Mouse (Mus musculus): ENCODE data around the gene Arfgap3. TPM values are rescaled to one million over a fixed set of nuclear protein-coding genes. Genes with fewer than 3 reads are reported as not detected.

Arfgap3 gene
- total and polyA plus RNA-seq, 2 experiments = 4.7 to 9.0 TPM

DNA sequence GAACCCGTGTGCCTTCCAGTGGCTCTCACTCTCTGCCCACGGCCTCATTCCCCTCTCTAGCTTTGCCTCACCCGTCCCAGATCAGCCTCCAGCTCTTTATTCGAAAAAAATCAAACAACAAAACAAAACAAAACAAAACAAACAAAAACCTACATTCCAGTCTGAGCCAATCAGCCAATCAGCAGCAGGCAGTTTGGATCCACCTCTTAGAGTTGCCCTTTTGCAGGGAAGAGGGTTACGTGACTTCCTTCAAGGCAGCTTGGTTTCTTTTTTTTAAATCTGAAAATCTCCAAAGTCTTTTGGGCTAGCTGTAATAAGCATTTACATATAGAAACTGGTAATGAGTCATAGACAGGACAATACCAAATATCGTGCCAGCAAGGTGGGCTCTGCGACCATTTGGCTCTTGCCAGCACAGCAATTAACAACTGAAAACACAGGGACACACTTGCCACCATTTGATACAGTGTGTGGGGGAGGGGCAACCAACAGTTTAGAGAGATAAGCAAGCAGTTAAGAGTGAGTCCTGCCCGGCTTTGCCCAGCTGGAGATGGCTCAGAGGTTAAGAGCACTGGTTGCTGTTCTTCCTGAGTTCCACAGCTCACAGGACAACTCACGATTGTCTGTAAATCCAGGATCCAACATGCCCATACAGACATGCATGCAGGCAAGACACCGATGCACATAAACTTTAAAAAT lies 95.5 kb downstream of the Arfgap3 start:
- no peak for DNase-seq (ENCODE audit: extremely low read depth, low read depth, low spot score)
- Histone ChIP-seq H3K79me2 (ENCODE audit: control insufficient read depth, insufficient read depth, low read length) (no peaks in the 10 kb centered on the region), H3K27ac (replicated peaks; ENCODE audit: insufficient read depth, low read depth, low read length) (no peak overlapping the region), H3K4me3 (ENCODE audit: insufficient read depth, low read depth, low read length) (no peak overlapping the region), H3K27me3 (ENCODE audit: control insufficient read depth, insufficient read depth, low read length) (peaks cover 8% of the 10 kb centered on the region; the same call in 1 of the 2 replicates), H3K9ac (ENCODE audit: low read depth, low read length) (no peak overlapping the region), H3K4me1 (ENCODE audit: control insufficient read depth, insufficient read depth, low read length) (no peaks in the 10 kb centered on the region), H3K36me3 (ENCODE audit: control insufficient read depth, insufficient read depth, low read length) (no peaks in the 10 kb centered on the region)
- TF ChIP-seq CTCF (IDR thresholded peaks at IDR 0.05; ENCODE audit: low read depth, low read length) = no peak
- no peak for TF ChIP-seq POLR2A (IDR thresholded peaks at IDR 0.05; ENCODE audit: extremely low read depth, insufficient read depth, low read length)
- WGBS = 75% methylated on average over 10 of the region's 10 CpGs

GRCm38 (mm10) chr15:83252060-83252459 lies 98.0 kb downstream of the Arfgap3 start:
- Histone ChIP-seq H3K4me3 (ENCODE audit: insufficient read depth, low read depth, low read length) (no peak overlapping the region), H3K4me1 (ENCODE audit: control insufficient read depth, insufficient read depth, low read length) (no peaks in the 10 kb centered on the region), H3K36me3 (ENCODE audit: control insufficient read depth, insufficient read depth, low read length) (no peaks in the 10 kb centered on the region), H3K27me3 (ENCODE audit: control insufficient read depth, insufficient read depth, low read length) (peaks cover 8% of the 10 kb centered on the region; the same call in 1 of the 2 replicates), H3K27ac (replicated peaks; ENCODE audit: insufficient read depth, low read depth, low read length) (no peak overlapping the region), H3K9ac (ENCODE audit: low read depth, low read length) (no peak overlapping the region), H3K79me2 (ENCODE audit: control insufficient read depth, insufficient read depth, low read length) (no peaks in the 10 kb centered on the region)
- WGBS = 73% methylated on average over 14 of the region's 14 CpGs
- no peak for DNase-seq (ENCODE audit: extremely low read depth, low read depth, low spot score)
- TF ChIP-seq CTCF (IDR thresholded peaks at IDR 0.05; ENCODE audit: low read depth, low read length) = no peak
- TF ChIP-seq POLR2A (IDR thresholded peaks at IDR 0.05; ENCODE audit: extremely low read depth, insufficient read depth, low read length) = no peak

GRCm38 (mm10) chr15:83251176-83252004 lies 98.7 kb downstream of the Arfgap3 start, which contains the start of gene A4galt:
Gene A4galt, minus strand, starts transcription at chr15:83251774.
- no peaks in the 10 kb centered on the region for H3K79me2 ChIP-seq (ENCODE audit: control insufficient read depth, insufficient read depth, low read length)
- H3K4me1 ChIP-seq (ENCODE audit: control insufficient read depth, insufficient read depth, low read length) = no peaks in the 10 kb centered on the region
- no peak for DNase-seq (ENCODE audit: extremely low read depth, low read depth, low spot score)
- H3K27ac ChIP-seq (replicated peaks; ENCODE audit: insufficient read depth, low read depth, low read length) = no peak within 1 kb of the TSS
- peak within 1 kb of the TSS; percentile 38 for H3K4me3 ChIP-seq (ENCODE audit: insufficient read depth, low read depth, low read length)
- no peaks in the 10 kb centered on the region for H3K36me3 ChIP-seq (ENCODE audit: control insufficient read depth, insufficient read depth, low read length)
- whole genome bisulfite sequencing = 2% methylated on average over 66 of the region's 66 CpGs
- TF ChIP-seq POLR2A (IDR thresholded peaks at IDR 0.05; ENCODE audit: extremely low read depth, insufficient read depth, low read length) (no peak), CTCF (IDR thresholded peaks at IDR 0.05; ENCODE audit: low read depth, low read length) (no peak)
- H3K27me3 ChIP-seq (ENCODE audit: control insufficient read depth, insufficient read depth, low read length) = peaks cover 8% of the 10 kb centered on the region; the same call in 1 of the 2 replicates
- H3K9ac ChIP-seq (ENCODE audit: low read depth, low read length) = peak within 1 kb of the TSS; percentile 20

DNA sequence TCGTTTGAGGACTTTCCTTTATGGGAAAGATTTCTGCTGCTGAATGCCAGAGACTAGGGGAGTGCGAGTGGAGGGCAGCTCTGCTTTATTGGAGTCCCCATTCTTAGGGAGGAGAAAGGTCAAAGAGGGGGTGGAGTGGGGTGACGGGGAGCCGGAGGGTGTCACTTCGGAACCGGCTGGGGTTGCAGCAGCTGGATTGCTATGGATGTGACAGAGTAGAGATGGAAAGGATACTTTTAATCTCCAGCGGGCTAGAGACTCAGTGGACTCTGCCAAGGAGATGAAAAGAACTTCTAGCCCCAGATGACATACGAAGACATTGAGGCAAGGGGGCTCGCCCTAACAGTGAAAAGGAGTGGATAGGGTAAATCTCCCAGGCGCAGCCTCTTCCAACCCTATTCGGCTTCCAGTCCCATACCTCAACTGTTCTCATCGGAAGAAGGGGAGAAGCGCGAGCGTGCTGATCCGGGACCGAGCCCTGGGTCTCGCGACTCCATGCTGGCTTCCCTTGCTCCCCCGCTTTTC lies 99.3 kb downstream of the Arfgap3 start:
- Histone ChIP-seq H3K4me1 (ENCODE audit: control insufficient read depth, insufficient read depth, low read length) (no peaks in the 10 kb centered on the region), H3K27me3 (ENCODE audit: control insufficient read depth, insufficient read depth, low read length) (peaks cover 8% of the 10 kb centered on the region; the same call in 1 of the 2 replicates), H3K79me2 (ENCODE audit: control insufficient read depth, insufficient read depth, low read length) (no peaks in the 10 kb centered on the region), H3K4me3 (ENCODE audit: insufficient read depth, low read depth, low read length) (peak overlapping the region; percentile 38; the same call in 1 of the 2 replicates), H3K36me3 (ENCODE audit: control insufficient read depth, insufficient read depth, low read length) (no peaks in the 10 kb centered on the region), H3K9ac (ENCODE audit: low read depth, low read length) (no peak overlapping the region), H3K27ac (replicated peaks; ENCODE audit: insufficient read depth, low read depth, low read length) (no peak overlapping the region)
- WGBS = 5% methylated on average over 20 of the region's 20 CpGs
- DNase-seq (ENCODE audit: extremely low read depth, low read depth, low spot score) = no peak
- TF ChIP-seq POLR2A (IDR thresholded peaks at IDR 0.05; ENCODE audit: extremely low read depth, insufficient read depth, low read length) (no peak), CTCF (IDR thresholded peaks at IDR 0.05; ENCODE audit: low read depth, low read length) (no peak)

Other genes with a start within 250 kb of the Arfgap3 start
- gene Rrp7a, start 227.4 kb downstream of the Arfgap3 start, total RNA-seq (2014; rRNA removed) = 9.1 and 19.3 TPM in 2 replicates
- gene Rrp7a, start 227.4 kb downstream of the Arfgap3 start, polyA plus RNA-seq (2012; rRNA removed) = 44.1 and 44.7 TPM in 2 replicates
- 21.6 and 24.8 TPM in 2 replicates for gene Poldip3, start 200.9 kb downstream of the Arfgap3 start, total RNA-seq (2014; rRNA removed)
- 25.5 and 34.6 TPM in 2 replicates for gene Poldip3, start 200.9 kb downstream of the Arfgap3 start, polyA plus RNA-seq (2012; rRNA removed)
- 155 TPM in 2 replicates for gene Cyb5r3, start 177.7 kb downstream of the Arfgap3 start, total RNA-seq (2014; rRNA removed)
- gene Cyb5r3, start 177.7 kb downstream of the Arfgap3 start, polyA plus RNA-seq (2012; rRNA removed) = 424 and 500 TPM in 2 replicates
- gene A4galt, start 98.5 kb downstream of the Arfgap3 start, total RNA-seq (2014; rRNA removed) = 0.28 and 0.54 TPM in 2 replicates
- gene A4galt, start 98.5 kb downstream of the Arfgap3 start, polyA plus RNA-seq (2012; rRNA removed) = 0.46 and 0.54 TPM in 2 replicates
- gene Pacsin2, start 114.4 kb upstream of the Arfgap3 start, total RNA-seq (2014; rRNA removed) = 34.0 and 34.9 TPM in 2 replicates
- gene Pacsin2, start 114.4 kb upstream of the Arfgap3 start, polyA plus RNA-seq (2012; rRNA removed) = 28.9 and 29.1 TPM in 2 replicates
- gene Ttll1, start 160.6 kb upstream of the Arfgap3 start, total RNA-seq (2014; rRNA removed) = 1.0 and 1.3 TPM in 2 replicates
- gene Ttll1, start 160.6 kb upstream of the Arfgap3 start, polyA plus RNA-seq (2012; rRNA removed) = 2.1 and 2.2 TPM in 2 replicates
- 7.0 and 9.3 TPM in 2 replicates for gene Bik, start 176.6 kb upstream of the Arfgap3 start, total RNA-seq (2014; rRNA removed)
- gene Bik, start 176.6 kb upstream of the Arfgap3 start, polyA plus RNA-seq (2012; rRNA removed) = 6.3 and 7.8 TPM in 2 replicates
- 99.9 and 123 TPM in 2 replicates for gene Tspo, start 213.3 kb upstream of the Arfgap3 start, total RNA-seq (2014; rRNA removed)
- 206 and 283 TPM in 2 replicates for gene Tspo, start 213.3 kb upstream of the Arfgap3 start, polyA plus RNA-seq (2012; rRNA removed)
- 25.9 and 27.9 TPM in 2 replicates for gene Mcat, start 213.5 kb upstream of the Arfgap3 start, total RNA-seq (2014; rRNA removed)
- gene Mcat, start 213.5 kb upstream of the Arfgap3 start, polyA plus RNA-seq (2012; rRNA removed) = 29.3 and 30.7 TPM in 2 replicates
- 4.9 and 6.5 TPM in 2 replicates for gene Ttll12, start 244.9 kb upstream of the Arfgap3 start, total RNA-seq (2014; rRNA removed)
- 11.2 and 11.8 TPM in 2 replicates for gene Ttll12, start 244.9 kb upstream of the Arfgap3 start, polyA plus RNA-seq (2012; rRNA removed)